Mouse (Mus musculus) adrenal gland, adult 10 weeks (tissue): ENCODE data around the gene Vmn1r158. TPM values are rescaled to one million over a fixed set of nuclear protein-coding genes. Genes with fewer than 3 reads are reported as not detected.

Source experiments
- polyA plus RNA-seq: library from polyadenylated mRNA; stranded (reverse); fragments of 350-450 nt; fragmentation: Illumina TruSeq; extraction: RNeasy Lipid Tissue Mini Kit (QIAGEN cat#74804); gene quantifications from one replicate; pipeline ENCODE4 v1.2.3, GENCODE M21; 2014; ENCODE audit warnings: low read depth, low replicate concordance

The Vmn1r158 gene
- not detected for polyA plus RNA-seq

GRCm38 (mm10) chr7:22790682-22791081, at the start of gene Vmn1r158:
Vmn1r158 (minus strand) TSS chr7:22790782.

GRCm38 (mm10) chr7:22761397-22761796, 29.2 kb downstream of the Vmn1r158 start, which contains the start of gene Vmn1r157:
Vmn1r157 (plus strand) TSS chr7:22761697.

Other genes starting within 250 kb of the Vmn1r158 start
- not detected for gene Gm4201, start 225.4 kb downstream of the Vmn1r158 start, polyA plus RNA-seq
- not detected for gene Gm4565, start 202.7 kb downstream of the Vmn1r158 start, polyA plus RNA-seq
- not detected for gene Vmn1r155, start 132.8 kb downstream of the Vmn1r158 start, polyA plus RNA-seq
- gene Gm8693, start 98.5 kb downstream of the Vmn1r158 start, polyA plus RNA-seq, result not detected
- not detected for gene Gm4567, start 71.1 kb downstream of the Vmn1r158 start, polyA plus RNA-seq
- gene Vmn1r157, start 29.1 kb downstream of the Vmn1r158 start, polyA plus RNA-seq, result not detected
- not detected for gene Vmn1r159, start 52.8 kb upstream of the Vmn1r158 start, polyA plus RNA-seq
- not detected for gene Vmn1r160, start 80.4 kb upstream of the Vmn1r158 start, polyA plus RNA-seq
- not detected for gene Gm4214, start 193.9 kb upstream of the Vmn1r158 start, polyA plus RNA-seq
- gene Gm4216, start 229.1 kb upstream of the Vmn1r158 start, polyA plus RNA-seq, result not detected